Mouse (Mus musculus): ENCODE measurements at regions not wholly inside any gene's neighbourhood (a gene's known extent, or its start where the extent isn't known, plus 50 kb on each side); places are given as distances from the start of the nearest gene placed in this dataset.

GRCm38 (mm10) chr4:119018573-119018972 is 57.2 kb downstream of the Lao1 start:
- H3K4me3 ChIP-seq (replicated peaks) = peak overlapping the region; percentile 55
- peaks cover 97% of the 10 kb centered on the region for H3K4me1 ChIP-seq (ENCODE audit: control insufficient read depth)
- TF ChIP-seq TAL1 (IDR thresholded peaks at IDR 0.05; ENCODE audit: low read length) (peak; percentile 93), GATA1 (IDR thresholded peaks at IDR 0.05; ENCODE audit: low read length) (peak; percentile 97)

GRCm38 (mm10) chr4:119019013-119019781 is 57.8 kb downstream of the Lao1 start:
- Histone ChIP-seq H3K36me3 (ENCODE audit: control insufficient read depth) (peaks cover 12% of the 10 kb centered on the region), H3K4me3 (replicated peaks) (peak overlapping the region; percentile 55), H3K27me3 (ENCODE audit: control insufficient read depth) (peaks cover 36% of the 10 kb centered on the region), H3K9me3 (ENCODE audit: control insufficient read depth, low read length) (no peaks in the 10 kb centered on the region), H3K4me1 (ENCODE audit: control insufficient read depth) (peaks cover 96% of the 10 kb centered on the region)
- TF ChIP-seq TAL1 (IDR thresholded peaks at IDR 0.05; ENCODE audit: low read length) = no peak
- no peak for TF ChIP-seq GATA1 (IDR thresholded peaks at IDR 0.05; ENCODE audit: low read length)

More at GRCm38 (mm10) chr4:119018573-119018972, 57.2 kb downstream of the Lao1 start:
- peaks cover 11% of the 10 kb centered on the region for H3K36me3 ChIP-seq (ENCODE audit: control insufficient read depth)
- peaks cover 35% of the 10 kb centered on the region for H3K27me3 ChIP-seq (ENCODE audit: control insufficient read depth)
- no peaks in the 10 kb centered on the region for H3K9me3 ChIP-seq (ENCODE audit: control insufficient read depth, low read length)

GRCm38 (mm10) chr4:119022338-119022737 is 61.0 kb downstream of the Lao1 start:
- no peak overlapping the region for H3K4me3 ChIP-seq (replicated peaks)
- peaks cover 64% of the 10 kb centered on the region for H3K27me3 ChIP-seq (ENCODE audit: control insufficient read depth)
- peaks cover 14% of the 10 kb centered on the region for H3K36me3 ChIP-seq (ENCODE audit: control insufficient read depth)
- H3K9me3 ChIP-seq (ENCODE audit: control insufficient read depth, low read length) = no peaks in the 10 kb centered on the region
- no peak for TF ChIP-seq GATA1 (IDR thresholded peaks at IDR 0.05; ENCODE audit: low read length)
- no peak for TF ChIP-seq TAL1 (IDR thresholded peaks at IDR 0.05; ENCODE audit: low read length)
- H3K4me1 ChIP-seq (ENCODE audit: control insufficient read depth) = peaks cover 94% of the 10 kb centered on the region

GRCm38 (mm10) chr4:119026237-119026861 is 65.0 kb downstream of the Lao1 start:
- peaks cover 93% of the 10 kb centered on the region for H3K4me1 ChIP-seq (ENCODE audit: control insufficient read depth)
- no peaks in the 10 kb centered on the region for H3K9me3 ChIP-seq (ENCODE audit: control insufficient read depth, low read length)
- peaks cover 13% of the 10 kb centered on the region for H3K36me3 ChIP-seq (ENCODE audit: control insufficient read depth)
- TF ChIP-seq TAL1 (IDR thresholded peaks at IDR 0.05; ENCODE audit: low read length) (no peak), GATA1 (IDR thresholded peaks at IDR 0.05; ENCODE audit: low read length) (no peak)
- H3K27me3 ChIP-seq (ENCODE audit: control insufficient read depth) = peaks cover 64% of the 10 kb centered on the region
- H3K4me3 ChIP-seq (replicated peaks) = no peak overlapping the region

- H3K27me3 ChIP-seq (ENCODE audit: control insufficient read depth) = peaks cover 53% of the 10 kb centered on the region
- no peaks in the 10 kb centered on the region for H3K9me3 ChIP-seq (ENCODE audit: control insufficient read depth, low read length)
- H3K36me3 ChIP-seq (ENCODE audit: control insufficient read depth) = peaks cover 23% of the 10 kb centered on the region
- peak overlapping the region; percentile 60 for H3K4me3 ChIP-seq (replicated peaks)
- peak; percentile 100 for TF ChIP-seq GATA1 (IDR thresholded peaks at IDR 0.05; ENCODE audit: low read length)
- peak; percentile 100 for TF ChIP-seq TAL1 (IDR thresholded peaks at IDR 0.05; ENCODE audit: low read length)
- H3K4me1 ChIP-seq (ENCODE audit: control insufficient read depth) = peaks cover 93% of the 10 kb centered on the region
Observed at GRCm38 (mm10) chr4:119028208-119028821, 66.9 kb downstream of the Lao1 start.

DNA sequence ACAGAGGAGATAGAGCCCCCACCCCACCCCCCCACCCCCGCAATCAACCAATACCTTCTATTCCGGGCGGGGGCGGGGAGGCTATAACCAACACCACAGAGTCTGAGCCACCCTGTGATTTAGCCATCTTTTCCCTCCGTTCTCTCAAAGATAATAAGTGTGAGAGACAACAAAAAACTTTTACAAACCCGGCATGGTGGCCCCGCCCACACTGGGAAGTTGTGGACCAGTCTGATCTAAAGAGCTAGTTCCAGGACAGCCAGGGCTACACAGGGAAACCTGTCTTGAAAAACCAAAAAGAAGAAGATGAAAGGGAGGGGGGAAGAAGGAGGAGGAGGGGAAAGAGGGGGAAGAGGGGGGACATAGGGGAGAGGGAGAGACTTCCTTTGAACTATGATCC is 67.7 kb downstream of the Lao1 start:
- Histone ChIP-seq H3K4me3 (replicated peaks) (peak overlapping the region; percentile 60), H3K4me1 (ENCODE audit: control insufficient read depth) (peaks cover 96% of the 10 kb centered on the region), H3K27me3 (ENCODE audit: control insufficient read depth) (peaks cover 54% of the 10 kb centered on the region), H3K9me3 (ENCODE audit: control insufficient read depth, low read length) (no peaks in the 10 kb centered on the region), H3K36me3 (ENCODE audit: control insufficient read depth) (peaks cover 31% of the 10 kb centered on the region)
- TF ChIP-seq TAL1 (IDR thresholded peaks at IDR 0.05; ENCODE audit: low read length) (no peak), GATA1 (IDR thresholded peaks at IDR 0.05; ENCODE audit: low read length) (no peak)

- no peak for TF ChIP-seq TAL1 (IDR thresholded peaks at IDR 0.05; ENCODE audit: low read length)
- TF ChIP-seq GATA1 (IDR thresholded peaks at IDR 0.05; ENCODE audit: low read length) = no peak
- H3K4me3 ChIP-seq (replicated peaks) = no peak overlapping the region
- H3K36me3 ChIP-seq (ENCODE audit: control insufficient read depth) = peaks cover 34% of the 10 kb centered on the region
- H3K9me3 ChIP-seq (ENCODE audit: control insufficient read depth, low read length) = no peaks in the 10 kb centered on the region
- H3K4me1 ChIP-seq (ENCODE audit: control insufficient read depth) = peaks cover 98% of the 10 kb centered on the region
- H3K27me3 ChIP-seq (ENCODE audit: control insufficient read depth) = peaks cover 57% of the 10 kb centered on the region
Observed at GRCm38 (mm10) chr4:119029735-119030134, 68.4 kb downstream of the Lao1 start.

GRCm38 (mm10) chr4:119030865-119031264 is 69.5 kb downstream of the Lao1 start:
- TF ChIP-seq TAL1 (IDR thresholded peaks at IDR 0.05; ENCODE audit: low read length) (no peak), GATA1 (IDR thresholded peaks at IDR 0.05; ENCODE audit: low read length) (no peak)
- Histone ChIP-seq H3K9me3 (ENCODE audit: control insufficient read depth, low read length) (no peaks in the 10 kb centered on the region), H3K27me3 (ENCODE audit: control insufficient read depth) (peaks cover 47% of the 10 kb centered on the region), H3K36me3 (ENCODE audit: control insufficient read depth) (peaks cover 44% of the 10 kb centered on the region), H3K4me1 (ENCODE audit: control insufficient read depth) (peaks cover 100% of the 10 kb centered on the region), H3K4me3 (replicated peaks) (no peak overlapping the region)

DNA sequence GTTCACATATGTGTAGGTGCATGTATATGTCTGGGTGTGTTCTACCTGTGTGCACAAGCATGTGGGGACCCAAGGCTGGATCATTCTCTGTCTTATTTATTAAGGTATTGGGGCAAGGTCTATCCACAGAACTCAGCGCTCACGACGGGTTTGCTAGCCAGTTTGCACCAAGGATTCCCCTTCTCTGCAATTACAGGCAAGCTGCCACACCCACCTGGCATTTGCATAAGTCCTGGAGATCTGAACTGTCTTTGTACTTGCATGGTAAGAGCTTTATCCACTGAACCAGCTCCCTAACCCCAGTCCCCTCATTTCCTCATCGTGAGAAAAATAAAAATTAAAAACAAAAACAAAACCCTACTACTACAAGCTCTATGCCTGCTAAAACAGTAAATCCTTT is 71.6 kb downstream of the Lao1 start:
- Histone ChIP-seq H3K4me1 (ENCODE audit: control insufficient read depth) (peaks cover 100% of the 10 kb centered on the region), H3K4me3 (replicated peaks) (no peak overlapping the region), H3K9me3 (ENCODE audit: control insufficient read depth, low read length) (no peaks in the 10 kb centered on the region), H3K36me3 (ENCODE audit: control insufficient read depth) (peaks cover 54% of the 10 kb centered on the region), H3K27me3 (ENCODE audit: control insufficient read depth) (peaks cover 32% of the 10 kb centered on the region)
- TF ChIP-seq TAL1 (IDR thresholded peaks at IDR 0.05; ENCODE audit: low read length) (no peak), GATA1 (IDR thresholded peaks at IDR 0.05; ENCODE audit: low read length) (no peak)

All from erythroblast, embryonic 14.5 days (primary cell).